Mouse (Mus musculus) lung, embryonic 14.5 days (tissue): ENCODE data around the gene Rcor2. TPM values are rescaled to one million over a fixed set of nuclear protein-coding genes. Genes with fewer than 3 reads are reported as not detected.

Experiments used
- ATAC-seq: fragments of 200-750 bp; cut with Nextera tagmentation; 2 replicates; pipeline ENCODE4 v1.8.0; 2017; ENCODE audit warnings: mild to moderate bottlenecking, moderate TSS enrichment, moderate library complexity; ENCODE audit not compliant: insufficient read depth
- DNase-seq: peaks from one replicate; pipeline ENCODE4 v3.0.0-alpha.2; 2015
- H3K27ac ChIP-seq: fragments of 300-500 bp; sonication (generic); 2 replicates; pipeline ENCODE4 v1.5.1; 2014; ENCODE audit warnings: low read depth, mild to moderate bottlenecking, moderate library complexity
- H3K27me3 ChIP-seq: fragments of 300-500 bp; sonication (generic); 2 replicates; pipeline ENCODE4 v1.6.1; 2014; ENCODE audit warnings: low read length, control low read depth; ENCODE audit not compliant: insufficient read depth
- H3K36me3 ChIP-seq: fragments of 300-500 bp; sonication (generic); 2 replicates; pipeline ENCODE4 v1.6.1; 2014; ENCODE audit warnings: control low read depth; ENCODE audit not compliant: insufficient read depth
- H3K4me1 ChIP-seq: fragments of 300-500 bp; sonication (generic); 2 replicates; pipeline ENCODE4 v1.6.1; 2014; ENCODE audit warnings: antibody characterized with exemption, control low read depth; ENCODE audit not compliant: insufficient read depth
- H3K4me2 ChIP-seq: fragments of 300-500 bp; sonication (generic); 2 replicates; pipeline ENCODE4 v1.6.1; 2014; ENCODE audit warnings: mild to moderate bottlenecking
- H3K4me3 ChIP-seq: fragments of 300-500 bp; sonication (generic); 2 replicates; pipeline ENCODE4 v1.5.1; 2014; ENCODE audit warnings: low read depth, low read length
- H3K9ac ChIP-seq: fragments of 300-500 bp; sonication (generic); 2 replicates; pipeline ENCODE4 v1.6.1; 2014
- H3K9me3 ChIP-seq: fragments of 300-500 bp; sonication (generic); 2 replicates; pipeline ENCODE4 v1.6.1; 2016; ENCODE audit warnings: low read depth, low read length, control low read depth
- CTCF ChIP-seq: IDR thresholded peaks from 2 replicates; pipeline ENCODE4 v1.5.1; 2016; ENCODE audit warnings: antibody characterized with exemption, low read depth
- WGBS: fragments of 180-500 bp; shearing (Covaris S2); extraction: QIAGEN DNeasy Blood & Tissue Kit; methylation state at CpG from one replicate; pipeline ENCODE4 v1.1.7; 2014; 5-methylcytosine and 5-hydroxymethylcytosine counted together
- polyA plus RNA-seq: library from polyadenylated mRNA; unstranded; fragments of >200 nt; fragmentation: Nextera tagmentation; extraction: Ambion mirVana; gene quantifications from 2 replicates; pipeline ENCODE4 v1.2.1, GENCODE M21; 2014

The Rcor2 gene
- polyA plus RNA-seq, 1 experiment from 2014 or later: 7.9 TPM

- no peak overlapping the region for H3K4me2 ChIP-seq
- no peak overlapping the region for H3K27ac ChIP-seq
- H3K9me3 ChIP-seq: no peaks in the 10 kb centered on the region
- no peak for ATAC-seq
- H3K4me3 ChIP-seq: no peak overlapping the region
- H3K27me3 ChIP-seq: no peaks in the 10 kb centered on the region
- H3K9ac ChIP-seq: peak overlapping the region; percentile 5; the same call in 1 of the 2 replicates
- no peaks in the 10 kb centered on the region for H3K4me1 ChIP-seq
- TF ChIP-seq CTCF: no peak
- 78% methylated on average over 6 of the region's 6 CpGs for WGBS
- no peak for DNase-seq
- H3K36me3 ChIP-seq: peaks cover 58% of the 10 kb centered on the region
These were observed 40.6 kb upstream of the Rcor2 start for GRCm38 (mm10) chr19:7226511-7226914.

- ATAC-seq (peak; percentile 86), DNase-seq (peak; percentile 87)
- Histone ChIP-seq H3K9me3 (no peaks in the 10 kb centered on the region), H3K9ac (no peak overlapping the region), H3K4me3 (no peak overlapping the region), H3K27ac (no peak overlapping the region), H3K27me3 (no peaks in the 10 kb centered on the region), H3K4me2 (no peak overlapping the region), H3K36me3 (peaks cover 61% of the 10 kb centered on the region), H3K4me1 (no peaks in the 10 kb centered on the region; the same call in 1 of the 2 replicates)
- WGBS: 58% methylated on average over 8 of the region's 8 CpGs
- TF ChIP-seq CTCF: peak; percentile 89
These were observed 32.4 kb upstream of the Rcor2 start for GRCm38 (mm10) chr19:7234537-7235221.

- Histone ChIP-seq H3K4me1 (peaks cover 5% of the 10 kb centered on the region), H3K9ac (no peak overlapping the region), H3K27me3 (no peaks in the 10 kb centered on the region), H3K9me3 (no peaks in the 10 kb centered on the region), H3K36me3 (peaks cover 53% of the 10 kb centered on the region), H3K4me2 (no peak overlapping the region), H3K4me3 (no peak overlapping the region), H3K27ac (no peak overlapping the region)
- no peak for TF ChIP-seq CTCF
- ATAC-seq (no peak), DNase-seq (no peak)
- 92% methylated on average over 9 of the region's 9 CpGs for WGBS
These were observed 31.7 kb upstream of the Rcor2 start for GRCm38 (mm10) chr19:7235461-7235860.

- H3K9me3 ChIP-seq: no peaks in the 10 kb centered on the region
- H3K4me2 ChIP-seq: no peak overlapping the region
- peaks cover 5% of the 10 kb centered on the region for H3K4me1 ChIP-seq
- no peak for DNase-seq
- WGBS: 94% methylated on average over 2 of the region's 2 CpGs
- ATAC-seq: no peak
- no peak overlapping the region for H3K27ac ChIP-seq
- peaks cover 48% of the 10 kb centered on the region for H3K36me3 ChIP-seq
- H3K4me3 ChIP-seq: no peak overlapping the region
- no peaks in the 10 kb centered on the region for H3K27me3 ChIP-seq
- H3K9ac ChIP-seq: no peak overlapping the region
- no peak for TF ChIP-seq CTCF
These were observed 31.1 kb upstream of the Rcor2 start for GRCm38 (mm10) chr19:7236011-7236410.

- no peak for DNase-seq
- Histone ChIP-seq H3K4me1 (peaks cover 5% of the 10 kb centered on the region), H3K4me2 (no peak overlapping the region), H3K27ac (no peak overlapping the region), H3K4me3 (no peak overlapping the region), H3K9me3 (no peaks in the 10 kb centered on the region), H3K9ac (no peak overlapping the region), H3K36me3 (peaks cover 40% of the 10 kb centered on the region), H3K27me3 (no peaks in the 10 kb centered on the region)
- no peak for TF ChIP-seq CTCF
- WGBS: 95% methylated on average over 4 of the region's 4 CpGs
- no peak for ATAC-seq
These were observed 30.4 kb upstream of the Rcor2 start for GRCm38 (mm10) chr19:7236742-7237141.

- WGBS: 85% methylated on average over 3 of the region's 3 CpGs
- no peaks in the 10 kb centered on the region for H3K9me3 ChIP-seq
- no peak for TF ChIP-seq CTCF
- DNase-seq: no peak
- H3K4me1 ChIP-seq: peaks cover 5% of the 10 kb centered on the region
- H3K36me3 ChIP-seq: peaks cover 13% of the 10 kb centered on the region
- peak overlapping the region; percentile 82 for H3K4me3 ChIP-seq
- peak overlapping the region; percentile 94 for H3K4me2 ChIP-seq
- no peak for ATAC-seq
- peak overlapping the region; percentile 73 for H3K9ac ChIP-seq
- H3K27me3 ChIP-seq: no peaks in the 10 kb centered on the region
- H3K27ac ChIP-seq: no peak overlapping the region
These were observed 27.6 kb upstream of the Rcor2 start for GRCm38 (mm10) chr19:7239574-7239973.

GRCm38 (mm10) chr19:7240291-7240690 lies 26.8 kb upstream of the Rcor2 start:
- no peak for ATAC-seq
- Histone ChIP-seq H3K4me2 (peak overlapping the region; percentile 94), H3K36me3 (peaks cover 13% of the 10 kb centered on the region), H3K4me1 (peaks cover 5% of the 10 kb centered on the region), H3K9ac (peak overlapping the region; percentile 73), H3K9me3 (no peaks in the 10 kb centered on the region), H3K4me3 (peak overlapping the region; percentile 82), H3K27ac (peak overlapping the region; percentile 84), H3K27me3 (no peaks in the 10 kb centered on the region)
- no peak for TF ChIP-seq CTCF
- DNase-seq: peak; percentile 16
- 2% methylated on average over 13 of the region's 13 CpGs for WGBS
